Mouse (Mus musculus) brain, embryonic 14.5 days (tissue): ENCODE measurements at regions not wholly inside any gene's neighbourhood (a gene's known extent, or its start where the extent isn't known, plus 50 kb on each side); places are given as distances from the start of the nearest gene placed in this dataset.

ENCODE experiments used
- CTCF ChIP-seq: fragments of 200-500 bp; IDR thresholded peaks from 2 replicates; pipeline ENCODE4 v1.5.1; 2012; ENCODE audit warnings: inconsistent platforms, mild to moderate bottlenecking, moderate library complexity, borderline replicate concordance; ENCODE audit not compliant: insufficient read depth, insufficient read length; ENCODE audit errors: extremely low read depth
- POLR2A ChIP-seq: fragments of 200-500 bp; IDR thresholded peaks from 2 replicates; pipeline ENCODE4 v1.6.1; 2012; ENCODE audit warnings: mild to moderate bottlenecking, inconsistent platforms, borderline replicate concordance; ENCODE audit not compliant: poor library complexity, insufficient read depth, insufficient read length, severe bottlenecking; ENCODE audit errors: extremely low read depth

GRCm38 (mm10) chr17:31748971-31749370 lies 71.4 kb downstream of the Cryaa start:
- TF ChIP-seq CTCF: no peak
- no peak for TF ChIP-seq POLR2A
